Mouse (Mus musculus): Measurements from ENCODE around the gene Cst11. TPM values are rescaled to one million over a fixed set of nuclear protein-coding genes. Genes with fewer than 3 reads are reported as not detected.

Gene Cst11
- polyA plus RNA-seq, 1 experiment from 2014 or later: not detected

DNA sequence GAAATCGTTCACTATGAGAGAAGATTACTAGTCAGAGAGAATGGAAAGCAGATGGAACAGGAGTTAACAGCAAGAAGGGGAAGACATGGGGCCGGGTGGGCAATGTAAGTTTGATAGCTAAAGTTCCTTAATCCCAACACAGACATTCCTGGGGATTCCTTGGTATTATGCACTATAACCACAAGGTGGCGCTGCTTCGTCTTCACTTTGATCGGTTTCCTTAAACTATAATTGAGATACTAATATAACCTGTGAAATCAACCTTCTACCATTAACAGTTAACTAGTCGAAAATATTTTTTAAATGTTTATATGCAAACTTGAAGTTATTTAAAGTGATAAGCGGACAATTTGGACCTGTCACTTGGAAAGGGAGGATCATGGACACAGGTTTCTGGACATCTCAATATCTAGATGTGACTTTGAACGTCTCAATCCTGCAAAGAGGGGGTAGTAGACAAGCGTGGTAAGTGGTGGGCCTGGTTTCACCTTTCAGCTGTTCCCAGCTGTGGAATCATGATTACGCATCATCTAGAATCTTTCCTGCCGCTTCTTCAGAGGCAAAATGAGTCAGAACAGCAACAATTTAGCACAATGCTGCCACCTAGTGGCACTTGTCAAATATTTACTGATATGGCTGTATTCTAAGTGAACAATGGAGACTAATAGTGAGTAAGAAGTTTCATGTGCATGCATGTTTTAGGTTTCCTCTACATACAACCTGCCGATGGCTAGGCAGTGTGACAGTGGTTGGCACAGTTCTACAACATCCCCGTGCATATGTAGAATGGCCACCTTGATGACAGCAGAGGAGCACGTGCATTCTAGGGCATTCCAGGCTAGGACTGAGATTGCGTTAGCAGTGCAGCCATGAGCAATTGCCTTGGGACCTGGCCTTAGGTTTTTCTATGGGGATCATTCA, 19.1 kb downstream of the Cst11 start:
- ATAC-seq (ENCODE audit: insufficient read depth, low FRiP score): 0 out of 2 replicates have a peak, but pooled peaks have one; percentile 60
- peak overlapping the region; percentile 57 for H3K4me2 ChIP-seq (ENCODE audit: low read depth, low read length)
- H3K4me3 ChIP-seq (replicated peaks; ENCODE audit: low read length): peak overlapping the region; percentile 30
- H3K27ac ChIP-seq (ENCODE audit: low read length): no peak overlapping the region
- H3K27me3 ChIP-seq (ENCODE audit: control insufficient read depth, insufficient read depth, low read length): no peaks in the 10 kb centered on the region
- 17% methylated on average over 15 of the region's 15 CpGs for WGBS
- no peaks in the 10 kb centered on the region for H3K4me1 ChIP-seq (ENCODE audit: control insufficient read depth, insufficient read depth, low read length)
- no peaks in the 10 kb centered on the region for H3K36me3 ChIP-seq (ENCODE audit: control insufficient read depth, insufficient read depth, low read length)
- H3K9me3 ChIP-seq (replicated peaks; ENCODE audit: control insufficient read depth, low read length): no peaks in the 10 kb centered on the region
- no peak overlapping the region for H3K9ac ChIP-seq (ENCODE audit: low read length)

DNA sequence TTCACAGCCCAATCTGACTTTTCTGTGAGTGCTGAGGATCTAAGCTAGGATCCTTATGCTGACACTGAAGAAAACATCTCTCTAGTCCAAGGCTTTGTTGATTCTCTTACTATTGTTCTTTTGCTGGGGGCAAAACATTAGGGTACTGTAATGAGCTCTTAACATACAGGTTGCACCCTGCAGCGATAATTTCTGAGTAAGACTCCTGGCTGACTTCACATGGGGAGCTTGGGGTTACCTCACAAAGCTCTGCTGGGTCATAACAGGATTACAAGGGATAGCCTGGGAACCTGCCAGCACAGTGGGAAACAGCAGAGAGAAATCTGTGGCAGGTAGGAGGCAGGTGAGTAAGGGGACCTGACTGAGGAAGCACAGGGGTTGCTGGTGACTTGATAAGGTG, 21.2 kb downstream of the Cst11 start, which contains the start of gene Cstl1:
TSS of gene Cstl1 (plus strand) at position 301 of the 400 bp plus-strand sequence.
- Histone ChIP-seq H3K27me3 (ENCODE audit: control insufficient read depth, insufficient read depth, low read length) (no peaks in the 10 kb centered on the region), H3K9ac (ENCODE audit: low read length) (no peak within 1 kb of the TSS), H3K4me2 (ENCODE audit: low read depth, low read length) (no peak within 1 kb of the TSS), H3K4me1 (ENCODE audit: control insufficient read depth, insufficient read depth, low read length) (no peaks in the 10 kb centered on the region), H3K36me3 (ENCODE audit: control insufficient read depth, insufficient read depth, low read length) (no peaks in the 10 kb centered on the region), H3K9me3 (replicated peaks; ENCODE audit: control insufficient read depth, low read length) (no peaks in the 10 kb centered on the region), H3K4me3 (replicated peaks; ENCODE audit: low read length) (no peak within 1 kb of the TSS), H3K27ac (ENCODE audit: low read length) (no peak within 1 kb of the TSS)
- WGBS: 78% methylated on average over 1 of the region's 1 CpGs
- ATAC-seq (ENCODE audit: insufficient read depth, low FRiP score): no peak

DNA sequence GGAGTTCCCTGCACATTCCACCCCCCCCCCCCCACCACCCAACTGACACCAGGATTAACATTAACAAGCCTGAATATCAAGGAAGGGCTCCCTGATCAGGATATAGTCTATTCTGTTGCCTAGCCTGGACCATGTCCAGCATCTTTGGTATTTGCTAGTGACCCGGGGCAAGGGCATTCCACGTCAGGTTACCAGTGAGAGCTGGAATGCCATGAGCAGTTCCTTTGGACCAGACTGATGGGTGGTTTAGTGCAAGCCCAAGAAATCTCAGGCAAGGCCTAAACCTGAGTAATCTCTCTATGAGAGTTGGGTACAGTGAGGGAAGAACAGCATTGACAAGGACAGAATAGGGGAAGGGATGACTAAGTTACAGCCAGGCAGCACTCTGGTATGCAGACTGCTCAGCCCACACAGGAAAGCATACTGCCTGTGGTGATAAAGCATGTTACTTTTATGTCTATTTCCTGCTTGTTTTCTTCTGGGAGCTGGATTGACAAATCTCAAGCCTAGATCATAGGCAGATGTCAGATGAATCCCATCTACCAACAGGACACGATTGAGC, 27.4 kb downstream of the Cst11 start:
- H3K4me3 ChIP-seq (replicated peaks; ENCODE audit: low read length): no peak overlapping the region
- ATAC-seq (ENCODE audit: insufficient read depth, low FRiP score): no peak
- H3K9ac ChIP-seq (ENCODE audit: low read length): no peak overlapping the region
- H3K27ac ChIP-seq (ENCODE audit: low read length): no peak overlapping the region
- no peaks in the 10 kb centered on the region for H3K36me3 ChIP-seq (ENCODE audit: control insufficient read depth, insufficient read depth, low read length)
- H3K9me3 ChIP-seq (replicated peaks; ENCODE audit: control insufficient read depth, low read length): no peaks in the 10 kb centered on the region
- WGBS: 75% methylated on average over 3 of the region's 3 CpGs
- no peak overlapping the region for H3K4me2 ChIP-seq (ENCODE audit: low read depth, low read length)
- H3K27me3 ChIP-seq (ENCODE audit: control insufficient read depth, insufficient read depth, low read length): no peaks in the 10 kb centered on the region
- no peaks in the 10 kb centered on the region for H3K4me1 ChIP-seq (ENCODE audit: control insufficient read depth, insufficient read depth, low read length)

DNA sequence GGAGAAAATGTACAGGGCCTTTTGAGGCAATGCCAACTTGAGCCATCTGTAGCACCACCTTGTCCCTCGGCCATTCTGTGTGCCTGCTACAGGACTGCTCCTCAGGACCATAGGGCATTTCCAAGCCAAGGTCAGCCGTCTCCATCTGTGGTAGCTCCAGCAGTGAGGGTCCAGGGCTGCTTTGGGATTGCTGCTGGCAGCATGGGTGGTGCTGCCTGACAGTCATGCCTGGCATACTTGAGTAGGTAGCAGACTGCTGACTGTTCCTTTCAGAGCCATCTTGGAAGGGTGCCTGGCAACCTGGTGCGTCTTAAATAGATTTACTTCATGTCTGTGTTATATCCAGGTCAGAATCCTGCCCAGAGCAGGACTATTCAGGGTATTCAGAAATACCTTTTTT, 28.3 kb downstream of the Cst11 start:
- ATAC-seq (ENCODE audit: insufficient read depth, low FRiP score): no peak
- Histone ChIP-seq H3K4me3 (replicated peaks; ENCODE audit: low read length) (no peak overlapping the region), H3K9me3 (replicated peaks; ENCODE audit: control insufficient read depth, low read length) (no peaks in the 10 kb centered on the region), H3K36me3 (ENCODE audit: control insufficient read depth, insufficient read depth, low read length) (no peaks in the 10 kb centered on the region), H3K9ac (ENCODE audit: low read length) (no peak overlapping the region), H3K27me3 (ENCODE audit: control insufficient read depth, insufficient read depth, low read length) (no peaks in the 10 kb centered on the region), H3K4me2 (ENCODE audit: low read depth, low read length) (no peak overlapping the region), H3K4me1 (ENCODE audit: control insufficient read depth, insufficient read depth, low read length) (no peaks in the 10 kb centered on the region), H3K27ac (ENCODE audit: low read length) (no peak overlapping the region)
- WGBS: 85% methylated on average over 3 of the region's 3 CpGs

DNA sequence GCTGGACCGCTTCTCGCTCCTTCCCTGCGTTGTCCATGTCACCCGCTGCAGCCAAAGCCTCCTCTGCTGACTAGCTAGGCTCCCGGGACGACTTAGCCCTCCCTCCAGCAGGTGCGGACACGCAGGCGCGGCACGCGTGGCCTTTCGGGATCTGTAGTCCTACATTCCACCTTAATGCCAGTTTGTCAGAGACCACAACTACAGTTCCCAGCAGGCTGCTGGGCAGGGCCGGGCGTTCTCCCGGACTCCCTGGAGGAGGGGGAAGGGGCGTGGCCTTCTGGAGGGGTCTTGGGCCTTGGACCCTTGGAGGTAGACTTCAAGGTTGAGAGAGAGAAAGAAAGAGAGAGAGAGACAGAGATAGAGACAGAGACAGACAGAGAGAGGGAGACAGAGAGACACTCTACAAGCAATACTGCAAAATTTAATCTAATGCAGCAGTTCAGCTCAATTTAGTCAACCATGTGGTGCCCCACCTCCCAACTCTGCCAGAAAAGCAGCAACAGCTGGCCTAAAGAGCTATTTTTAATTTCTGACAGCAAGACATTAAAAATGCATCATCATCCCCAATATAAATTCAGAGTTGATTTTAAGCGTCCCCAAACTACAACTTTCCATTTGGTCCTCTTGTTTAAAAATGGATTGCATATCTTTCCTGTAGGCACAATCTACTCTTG, 38.8 kb downstream of the Cst11 start, which contains the start of gene Napb:
TSS of gene Napb (minus strand) at position 141 of the 674 bp plus-strand sequence.
- WGBS: 2% methylated on average over 18 of the region's 18 CpGs
- ATAC-seq (ENCODE audit: insufficient read depth, low FRiP score): peak; percentile 100
- H3K4me3 ChIP-seq (replicated peaks; ENCODE audit: low read length): peak within 1 kb of the TSS; percentile 75
- peaks cover 5% of the 10 kb centered on the region; the same call in 1 of the 2 replicates for H3K4me1 ChIP-seq (ENCODE audit: control insufficient read depth, insufficient read depth, low read length)
- peak within 1 kb of the TSS; percentile 85 for H3K9ac ChIP-seq (ENCODE audit: low read length)
- no peaks in the 10 kb centered on the region for H3K36me3 ChIP-seq (ENCODE audit: control insufficient read depth, insufficient read depth, low read length)
- H3K4me2 ChIP-seq (ENCODE audit: low read depth, low read length): peak within 1 kb of the TSS; percentile 95
- H3K27me3 ChIP-seq (ENCODE audit: control insufficient read depth, insufficient read depth, low read length): no peaks in the 10 kb centered on the region
- H3K27ac ChIP-seq (ENCODE audit: low read length): peak within 1 kb of the TSS; percentile 12; the same call in 1 of the 2 replicates
- H3K9me3 ChIP-seq (replicated peaks; ENCODE audit: control insufficient read depth, low read length): no peaks in the 10 kb centered on the region

DNA sequence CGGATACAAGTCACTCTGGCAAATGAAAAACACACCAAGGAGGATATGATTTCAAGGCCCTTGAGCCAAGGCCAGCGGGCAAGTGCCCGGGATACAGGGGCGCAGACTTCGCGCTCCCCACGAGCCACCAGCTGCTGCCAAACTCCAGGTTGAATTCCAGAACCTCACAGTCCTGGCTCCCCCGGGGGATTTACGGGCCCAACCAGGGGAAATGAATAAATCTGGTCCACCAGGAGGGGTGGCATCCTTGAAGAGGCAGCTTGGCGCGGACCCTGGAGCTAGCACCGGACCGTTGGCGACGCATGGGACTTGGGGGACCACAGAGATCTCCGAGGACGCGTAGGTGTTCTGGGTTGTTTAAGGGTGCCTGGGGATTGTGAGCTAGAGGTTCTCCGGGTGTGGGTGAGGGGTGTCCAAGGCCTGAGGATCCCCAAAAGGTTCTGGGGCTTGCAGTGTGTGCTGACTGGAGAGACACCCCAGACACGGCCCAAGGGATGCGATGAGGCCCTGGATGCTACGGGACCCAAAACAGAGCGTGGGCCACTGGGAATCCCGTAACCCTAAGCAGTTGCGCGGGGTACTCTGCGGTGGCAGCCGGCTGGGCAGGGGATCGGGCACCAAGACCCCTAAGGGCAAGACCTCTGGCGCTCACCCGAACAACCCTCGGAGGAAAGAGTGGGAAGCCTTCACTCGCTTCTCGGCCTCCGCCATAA, 39.5 kb downstream of the Cst11 start:
- H3K27me3 ChIP-seq (ENCODE audit: control insufficient read depth, insufficient read depth, low read length): no peaks in the 10 kb centered on the region

DNA sequence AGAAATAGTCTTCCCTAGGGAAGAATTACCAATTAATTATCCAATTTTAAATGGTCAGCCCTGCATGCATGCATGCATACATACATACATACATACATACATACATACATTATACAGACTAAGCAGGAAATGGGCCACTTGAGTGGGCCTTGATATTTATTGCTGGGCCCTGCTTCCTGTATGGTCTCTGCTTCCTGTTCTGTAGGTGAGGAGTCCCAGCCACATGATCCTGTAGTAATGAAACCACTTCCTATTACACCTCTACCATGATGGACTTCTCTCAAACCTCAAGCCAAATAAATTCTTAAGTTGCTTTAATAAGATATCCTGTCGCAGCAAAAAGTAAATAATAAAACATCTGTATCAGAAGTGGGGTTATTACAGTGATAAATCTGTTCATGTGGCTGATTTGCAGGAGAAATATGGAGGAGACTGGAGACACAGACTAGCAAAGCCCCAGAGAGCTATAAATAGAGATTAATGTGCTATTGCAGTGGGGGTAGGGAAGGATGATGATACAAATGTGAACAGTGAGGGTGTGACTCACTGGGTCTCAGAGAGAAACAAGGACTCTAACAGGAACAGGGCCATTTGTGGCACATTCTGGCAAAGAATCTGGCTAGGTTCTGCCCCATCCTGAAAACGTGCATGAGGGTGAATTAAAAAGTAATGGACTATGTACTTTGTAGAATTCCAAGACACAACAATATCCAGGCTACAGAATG, 51.9 kb downstream of the Cst11 start:
- no peaks in the 10 kb centered on the region for H3K36me3 ChIP-seq (ENCODE audit: control insufficient read depth, insufficient read depth, low read length)
- H3K4me2 ChIP-seq (ENCODE audit: low read depth, low read length): no peak overlapping the region
- no peaks in the 10 kb centered on the region for H3K27me3 ChIP-seq (ENCODE audit: control insufficient read depth, insufficient read depth, low read length)
- H3K9ac ChIP-seq (ENCODE audit: low read length): no peak overlapping the region
- WGBS: 56% methylated on average over 2 of the region's 2 CpGs
- H3K9me3 ChIP-seq (replicated peaks; ENCODE audit: control insufficient read depth, low read length): no peaks in the 10 kb centered on the region
- H3K4me1 ChIP-seq (ENCODE audit: control insufficient read depth, insufficient read depth, low read length): no peaks in the 10 kb centered on the region
- H3K4me3 ChIP-seq (replicated peaks; ENCODE audit: low read length): no peak overlapping the region
- no peak overlapping the region for H3K27ac ChIP-seq (ENCODE audit: low read length)
- no peak for ATAC-seq (ENCODE audit: insufficient read depth, low FRiP score)

More for the DNA sequence above, 39.5 kb downstream of the Cst11 start:
- Histone ChIP-seq H3K4me1 (ENCODE audit: control insufficient read depth, insufficient read depth, low read length) (peaks cover 5% of the 10 kb centered on the region; the same call in 1 of the 2 replicates), H3K4me3 (replicated peaks; ENCODE audit: low read length) (peak overlapping the region; percentile 75), H3K9ac (ENCODE audit: low read length) (peak overlapping the region; percentile 85), H3K4me2 (ENCODE audit: low read depth, low read length) (peak overlapping the region; percentile 95), H3K9me3 (replicated peaks; ENCODE audit: control insufficient read depth, low read length) (no peaks in the 10 kb centered on the region), H3K27ac (ENCODE audit: low read length) (peak overlapping the region; percentile 12; the same call in 1 of the 2 replicates), H3K36me3 (ENCODE audit: control insufficient read depth, insufficient read depth, low read length) (no peaks in the 10 kb centered on the region)
- 2% methylated on average over 35 of the region's 35 CpGs for WGBS
- ATAC-seq (ENCODE audit: insufficient read depth, low FRiP score): 0 out of 2 replicates have a peak, but pooled peaks have one; percentile 15

Data from stomach, embryonic 16.5 days (tissue).